Mouse (Mus musculus) megakaryocyte, embryonic 14.5 days (primary cell): Measurements from ENCODE around the gene Cnksr3. TPM values are rescaled to one million over a fixed set of nuclear protein-coding genes. Genes with fewer than 3 reads are reported as not detected.

Experiments
- H3K27me3 ChIP-seq: replicated peaks from 2 replicates; pipeline ENCODE3; 2012; ENCODE audit warnings: inconsistent platforms
- H3K36me3 ChIP-seq: replicated peaks from 2 replicates; pipeline ENCODE3; 2012; ENCODE audit warnings: low read length, inconsistent platforms, mixed read lengths
- H3K4me1 ChIP-seq: 2 replicates; pipeline ENCODE4 v1.6.1; 2012; ENCODE audit warnings: inconsistent platforms
- H3K4me3 ChIP-seq: replicated peaks from 2 replicates; pipeline ENCODE3; 2012; ENCODE audit warnings: moderate library complexity, mild to moderate bottlenecking, inconsistent platforms
- H3K9me3 ChIP-seq: 2 replicates; pipeline ENCODE4 v1.6.1; 2012; ENCODE audit warnings: inconsistent platforms
- FLI1 ChIP-seq: IDR thresholded peaks from 2 replicates; pipeline ENCODE4 v1.6.1; 2012; ENCODE audit warnings: low read length, inconsistent platforms, mixed read lengths
- GATA1 ChIP-seq: IDR thresholded peaks from 3 replicates; pipeline ENCODE4 v1.6.1; 2012; ENCODE audit warnings: mixed read lengths, low read length, inconsistent platforms, borderline replicate concordance
- polyA plus RNA-seq: library from polyadenylated mRNA; stranded (reverse); fragments of >175 nt; gene quantifications from 2 replicates; pipeline ENCODE4 v1.2.3, GENCODE M21; 2012; ENCODE audit warnings: low replicate concordance; ENCODE audit not compliant: insufficient read depth

The Cnksr3 gene
- polyA plus RNA-seq, 1 experiment, result 14.8 TPM

- peaks cover 72% of the 10 kb centered on the region for H3K4me1 ChIP-seq
- TF ChIP-seq GATA1, result no peak
- TF ChIP-seq FLI1, result no peak
- peaks cover 44% of the 10 kb centered on the region for H3K36me3 ChIP-seq
- H3K27me3 ChIP-seq, result no peaks in the 10 kb centered on the region
- no peak overlapping the region for H3K4me3 ChIP-seq
- H3K9me3 ChIP-seq, result 0 out of 2 replicates have a peak, but pooled peaks cover 7% of the 10 kb centered on the region
Observed at GRCm38 (mm10) chr10:7180296-7180695, 31.7 kb downstream of the Cnksr3 start.

- no peak for TF ChIP-seq GATA1
- TF ChIP-seq FLI1, result no peak
- H3K36me3 ChIP-seq, result peaks cover 32% of the 10 kb centered on the region
- H3K9me3 ChIP-seq, result no peaks in the 10 kb centered on the region
- no peak overlapping the region for H3K4me3 ChIP-seq
- no peaks in the 10 kb centered on the region for H3K27me3 ChIP-seq
- H3K4me1 ChIP-seq, result peaks cover 82% of the 10 kb centered on the region
Observed at GRCm38 (mm10) chr10:7178571-7178970, 33.5 kb downstream of the Cnksr3 start.

GRCm38 (mm10) chr10:7176205-7176910 lies 35.7 kb downstream of the Cnksr3 start:
- H3K36me3 ChIP-seq, result peaks cover 31% of the 10 kb centered on the region
- no peaks in the 10 kb centered on the region for H3K9me3 ChIP-seq
- TF ChIP-seq GATA1 (no peak), FLI1 (no peak)
- H3K4me3 ChIP-seq, result no peak overlapping the region
- H3K27me3 ChIP-seq, result no peaks in the 10 kb centered on the region
- peaks cover 82% of the 10 kb centered on the region for H3K4me1 ChIP-seq

GRCm38 (mm10) chr10:7174480-7174879 lies 37.6 kb downstream of the Cnksr3 start:
- H3K4me3 ChIP-seq, result no peak overlapping the region
- no peaks in the 10 kb centered on the region for H3K27me3 ChIP-seq
- peaks cover 10% of the 10 kb centered on the region for H3K9me3 ChIP-seq
- TF ChIP-seq FLI1, result no peak
- no peak for TF ChIP-seq GATA1
- H3K36me3 ChIP-seq, result peaks cover 41% of the 10 kb centered on the region
- peaks cover 81% of the 10 kb centered on the region for H3K4me1 ChIP-seq

GRCm38 (mm10) chr10:7173098-7173497 lies 38.9 kb downstream of the Cnksr3 start:
- Histone ChIP-seq H3K4me1 (peaks cover 73% of the 10 kb centered on the region), H3K4me3 (no peak overlapping the region), H3K9me3 (peaks cover 22% of the 10 kb centered on the region), H3K36me3 (peaks cover 45% of the 10 kb centered on the region), H3K27me3 (no peaks in the 10 kb centered on the region)
- TF ChIP-seq GATA1 (no peak), FLI1 (no peak)

GRCm38 (mm10) chr10:7170434-7170833 lies 41.6 kb downstream of the Cnksr3 start:
- TF ChIP-seq FLI1, result no peak
- no peak for TF ChIP-seq GATA1
- H3K4me3 ChIP-seq, result peak overlapping the region; percentile 44
- H3K27me3 ChIP-seq, result no peaks in the 10 kb centered on the region
- peaks cover 43% of the 10 kb centered on the region for H3K36me3 ChIP-seq
- H3K4me1 ChIP-seq, result peaks cover 59% of the 10 kb centered on the region
- peaks cover 40% of the 10 kb centered on the region for H3K9me3 ChIP-seq

GRCm38 (mm10) chr10:7163031-7163430 lies 49.0 kb downstream of the Cnksr3 start:
- no peaks in the 10 kb centered on the region for H3K27me3 ChIP-seq
- peaks cover 45% of the 10 kb centered on the region for H3K4me1 ChIP-seq
- H3K36me3 ChIP-seq, result peaks cover 87% of the 10 kb centered on the region
- peaks cover 33% of the 10 kb centered on the region for H3K9me3 ChIP-seq
- no peak for TF ChIP-seq FLI1
- TF ChIP-seq GATA1, result no peak
- peak overlapping the region; percentile 33 for H3K4me3 ChIP-seq

- TF ChIP-seq GATA1 (no peak), FLI1 (no peak)
- H3K27me3 ChIP-seq, result no peaks in the 10 kb centered on the region
- peaks cover 15% of the 10 kb centered on the region for H3K9me3 ChIP-seq
- no peak overlapping the region for H3K4me3 ChIP-seq
- H3K4me1 ChIP-seq, result peaks cover 59% of the 10 kb centered on the region
- H3K36me3 ChIP-seq, result peaks cover 91% of the 10 kb centered on the region
Observed at GRCm38 (mm10) chr10:7159061-7159511, 53.0 kb downstream of the Cnksr3 start.

- TF ChIP-seq FLI1 (no peak), GATA1 (no peak)
- H3K36me3 ChIP-seq, result peaks cover 92% of the 10 kb centered on the region
- H3K4me3 ChIP-seq, result no peak overlapping the region
- peaks cover 15% of the 10 kb centered on the region for H3K9me3 ChIP-seq
- H3K4me1 ChIP-seq, result peaks cover 66% of the 10 kb centered on the region
- no peaks in the 10 kb centered on the region for H3K27me3 ChIP-seq
Observed at GRCm38 (mm10) chr10:7158285-7159060, 53.6 kb downstream of the Cnksr3 start.

- H3K36me3 ChIP-seq, result peaks cover 81% of the 10 kb centered on the region
- no peak overlapping the region for H3K4me3 ChIP-seq
- peaks cover 51% of the 10 kb centered on the region for H3K4me1 ChIP-seq
- no peak for TF ChIP-seq FLI1
- TF ChIP-seq GATA1, result no peak
- H3K27me3 ChIP-seq, result no peaks in the 10 kb centered on the region
- peaks cover 8% of the 10 kb centered on the region for H3K9me3 ChIP-seq
Observed at GRCm38 (mm10) chr10:7154877-7155276, 57.2 kb downstream of the Cnksr3 start.
